Mouse (Mus musculus): Measurements from ENCODE around the gene Foxn2.
"Not testable (repeated sequence)": the region's sequence is repeated elsewhere in the genome, so short reads cannot be mapped to it uniquely, and the experiment has no call there.

The Foxn2 gene

DNA sequence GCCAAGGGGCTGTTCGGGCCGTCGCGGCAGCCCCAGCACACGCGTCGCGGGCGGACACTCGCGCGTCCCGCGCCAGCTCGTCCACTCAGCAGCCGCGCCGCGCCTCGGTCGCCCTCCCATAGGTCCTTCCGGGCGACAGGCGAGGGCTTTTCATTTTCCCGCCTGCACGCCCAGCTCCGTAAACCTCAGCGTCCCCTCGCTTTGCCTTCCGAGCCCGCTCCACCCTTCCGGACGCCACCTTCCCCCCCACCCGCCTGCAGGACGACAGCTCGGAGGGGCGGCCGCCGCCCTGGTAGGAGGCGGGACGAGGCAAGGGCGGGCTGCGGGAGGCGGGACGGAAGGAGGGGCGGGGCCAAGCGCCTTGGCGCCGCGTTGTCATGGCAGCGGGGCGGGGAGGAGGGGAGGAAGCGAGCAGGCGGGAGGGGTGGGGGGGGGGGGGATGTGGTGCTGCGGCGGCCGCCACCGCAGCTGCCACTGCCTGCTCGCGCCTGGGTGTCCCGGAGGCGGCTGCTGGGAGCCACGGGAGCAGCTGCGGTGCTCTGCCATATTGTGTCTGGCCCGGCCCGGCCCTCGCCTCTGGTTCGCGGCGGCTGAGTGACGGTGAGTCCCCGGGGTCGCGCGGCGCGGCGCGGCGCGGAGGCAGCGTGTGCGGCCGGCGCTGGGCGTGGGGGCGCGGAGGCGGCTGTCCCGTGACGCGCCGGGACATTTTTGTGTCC, at the start of gene Foxn2:
Gene Foxn2 (plus strand): TSS at position 427 of the 716 bp plus-strand sequence.
- DNase-seq (ENCODE audit: extremely low spot score) = peak; percentile 97

DNA sequence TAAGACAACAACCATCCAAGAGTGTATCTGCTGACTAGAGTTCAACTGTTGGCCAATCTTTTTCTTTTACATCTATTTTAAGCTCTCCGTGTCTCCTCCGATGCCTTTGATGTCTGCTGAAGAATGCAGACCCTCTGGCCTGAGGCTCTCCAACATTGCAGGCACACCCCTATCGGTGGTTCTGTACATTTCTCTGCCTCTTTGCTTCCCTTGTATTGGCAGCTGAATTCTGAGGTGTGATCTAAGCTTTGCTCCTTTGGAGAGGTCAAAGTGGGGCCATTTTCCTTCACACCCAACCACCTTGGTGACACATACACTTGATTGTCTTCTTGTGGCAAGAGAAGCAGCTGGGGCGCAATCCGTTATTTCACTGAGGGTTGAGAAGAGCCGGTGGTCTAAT, 43.0 kb upstream of the Foxn2 start:
- no peak for DNase-seq (ENCODE audit: extremely low spot score)

DNA sequence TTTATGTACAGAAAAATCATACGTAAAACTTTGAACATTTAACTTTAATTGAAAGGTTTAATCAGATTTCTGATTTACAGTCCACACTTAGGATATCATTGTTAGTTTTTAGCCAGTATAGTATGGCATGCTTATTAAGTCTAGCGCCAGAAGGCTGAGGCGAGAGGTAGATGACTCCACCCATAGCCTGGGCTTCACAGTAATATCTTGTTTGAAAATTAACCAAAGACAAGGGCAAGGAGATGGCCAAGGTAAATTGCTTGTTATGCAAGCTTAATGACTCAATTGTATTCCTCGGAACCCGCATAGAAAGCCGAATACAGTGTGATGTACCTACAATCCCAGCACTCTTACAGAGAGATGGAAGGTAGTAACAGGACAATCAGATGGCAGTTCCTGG, 42.4 kb upstream of the Foxn2 start:
- no peak for DNase-seq (ENCODE audit: extremely low spot score)

DNA sequence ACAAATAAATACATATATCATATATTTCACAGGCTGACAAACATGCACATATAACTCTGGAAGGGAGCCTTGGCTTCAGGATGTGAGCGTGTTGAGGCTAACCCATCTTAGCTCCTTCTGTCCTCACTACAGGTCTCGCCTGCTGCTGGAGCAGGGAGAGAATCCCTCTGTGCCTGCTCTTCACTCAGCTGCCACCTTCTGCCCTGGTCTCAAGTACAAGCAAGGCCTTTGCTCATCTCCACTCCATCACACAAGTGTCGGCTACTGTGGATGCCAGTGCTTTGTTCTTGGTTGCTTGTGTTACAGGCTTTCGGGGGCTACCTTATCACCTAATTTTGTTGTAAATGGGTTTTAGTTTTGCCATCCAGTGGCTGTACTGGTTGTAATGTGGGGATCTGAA, 41.7 kb upstream of the Foxn2 start:
- no peak for DNase-seq (ENCODE audit: extremely low spot score)

DNA sequence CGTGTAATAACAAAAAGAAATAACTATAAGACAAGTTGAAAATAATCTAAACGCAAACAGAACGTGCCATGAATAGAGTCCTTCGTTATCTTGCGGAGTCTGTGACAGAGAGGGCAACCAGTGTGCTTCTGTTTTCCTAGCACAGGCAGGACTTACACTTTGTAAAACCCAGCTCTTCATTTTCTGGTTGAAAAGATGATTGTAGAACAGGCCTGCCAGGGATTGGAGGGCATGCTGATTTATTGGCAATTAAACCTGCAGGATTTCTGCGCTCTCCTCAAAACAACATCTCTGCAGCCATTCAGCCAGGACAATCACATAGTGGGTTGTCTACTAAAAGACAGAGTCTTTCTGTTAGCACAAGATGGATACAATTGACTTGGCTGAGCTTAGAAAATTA, 40.4 kb upstream of the Foxn2 start:
- DNase-seq (ENCODE audit: extremely low spot score) = no peak

DNA sequence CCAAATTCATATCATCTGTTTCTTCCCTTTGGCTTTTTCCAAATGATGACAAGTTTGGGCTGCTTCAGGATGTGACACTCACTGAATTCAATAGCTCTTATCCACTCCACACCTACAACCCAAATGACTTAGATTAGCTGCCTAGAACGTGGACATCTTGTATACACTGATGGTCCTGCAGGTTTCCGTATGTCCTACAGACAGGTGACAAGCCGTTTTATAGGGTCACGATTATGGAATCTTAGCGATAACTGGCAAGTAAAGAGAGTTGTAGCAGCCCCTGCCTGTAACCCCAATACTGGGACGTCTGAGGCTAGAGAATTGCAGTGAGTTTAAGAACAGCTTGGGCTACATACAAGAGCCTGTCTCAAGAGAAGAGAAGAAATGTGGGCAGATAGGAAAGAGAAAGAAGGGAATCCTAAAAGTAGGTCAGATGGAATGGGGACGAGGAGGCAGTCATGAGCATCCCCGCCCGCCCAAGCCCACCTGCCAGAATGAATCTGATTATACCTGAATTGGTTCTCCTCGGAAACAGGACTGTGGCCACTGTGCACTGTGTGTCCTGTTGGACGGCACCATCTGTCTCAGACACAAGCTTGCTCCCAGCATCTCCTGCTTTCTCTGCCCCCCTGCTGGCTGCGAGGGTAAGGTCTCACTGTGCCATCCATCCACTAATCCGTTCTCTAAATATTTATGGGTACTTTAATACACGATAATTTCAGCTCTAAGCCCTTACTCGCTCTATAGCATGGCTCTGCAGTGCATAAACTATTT, 39.6 kb upstream of the Foxn2 start:
- DNase-seq (ENCODE audit: extremely low spot score) = no peak

DNA sequence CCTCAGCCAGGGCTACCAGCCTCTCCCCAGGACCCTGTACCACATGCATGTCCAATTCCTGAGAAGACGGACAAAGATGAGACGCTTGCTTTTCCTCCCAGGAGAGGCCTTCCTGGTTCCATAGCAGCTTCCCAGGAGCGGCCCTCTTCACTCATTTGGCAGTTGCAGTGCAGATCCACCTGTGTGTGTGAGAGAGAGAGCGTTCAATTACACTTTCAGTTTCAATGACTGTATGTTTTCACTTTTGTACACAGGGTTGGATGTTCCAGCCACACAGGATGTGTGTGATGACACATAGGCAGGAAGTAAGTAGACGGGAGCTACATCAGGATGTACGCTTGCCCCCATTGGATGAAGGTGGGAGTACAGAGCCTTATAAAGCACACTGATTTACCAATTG, 37.2 kb upstream of the Foxn2 start:
- no peak for DNase-seq (ENCODE audit: extremely low spot score)

DNA sequence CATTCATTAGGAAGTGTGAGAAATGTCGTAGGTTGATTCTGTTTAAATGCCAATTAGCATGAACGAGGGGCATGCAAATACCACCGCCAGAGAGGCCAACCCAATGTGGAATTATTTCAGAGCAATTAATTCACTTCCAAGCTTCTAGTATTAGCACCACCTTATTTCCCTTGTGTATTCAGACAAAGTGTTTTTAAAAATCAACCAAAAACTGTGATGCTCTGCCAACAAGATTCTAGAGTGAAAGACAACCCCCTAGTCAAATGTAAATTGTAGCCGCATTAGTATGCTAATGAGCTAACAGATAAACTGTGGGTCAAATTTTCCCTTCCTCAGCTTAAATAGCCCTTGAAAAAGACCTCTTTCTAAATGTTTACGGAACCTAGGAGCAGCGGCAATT, 36.0 kb upstream of the Foxn2 start:
- DNase-seq (ENCODE audit: extremely low spot score) = no peak

DNA sequence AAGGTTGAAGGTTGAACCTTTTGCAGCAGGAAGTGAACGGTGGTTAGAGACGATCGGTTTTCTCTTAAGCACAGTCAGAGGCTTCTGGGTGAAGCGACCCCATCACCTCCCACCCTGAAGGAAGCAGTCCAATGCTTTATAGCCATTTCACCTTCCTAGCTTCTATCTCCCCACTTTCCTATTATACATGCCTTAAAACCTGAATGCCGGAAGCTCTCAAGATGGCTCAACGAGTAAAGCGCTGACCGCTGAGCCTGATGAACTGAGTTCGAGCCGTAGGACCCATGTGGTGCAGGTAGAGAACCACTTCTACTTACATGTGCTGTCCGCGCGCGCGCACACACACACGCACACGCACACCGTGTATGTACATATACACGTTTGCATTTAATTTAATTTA, 35.4 kb upstream of the Foxn2 start:
- DNase-seq (ENCODE audit: extremely low spot score) = peak; percentile 22

DNA sequence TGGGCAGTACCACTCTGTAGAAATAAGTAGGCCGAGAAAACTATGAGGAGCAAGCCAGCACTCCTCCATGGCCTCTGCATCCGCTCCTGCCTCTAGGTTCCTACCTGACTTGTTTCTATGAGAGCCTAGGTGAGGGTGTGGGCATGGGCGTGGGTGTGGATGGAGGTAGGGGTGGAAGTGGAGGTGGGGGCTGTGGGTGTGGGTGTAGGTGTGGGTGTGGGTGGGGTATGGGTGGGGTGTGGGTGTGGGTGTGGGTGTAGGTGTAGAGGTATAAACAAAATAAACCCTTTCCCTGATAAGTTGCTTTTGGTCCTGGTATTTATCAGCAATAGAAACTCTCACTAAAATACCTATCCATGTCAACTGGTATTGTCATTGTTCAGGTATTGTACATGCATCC, 30.8 kb upstream of the Foxn2 start:
- DNase-seq (ENCODE audit: extremely low spot score) = no peak

DNA sequence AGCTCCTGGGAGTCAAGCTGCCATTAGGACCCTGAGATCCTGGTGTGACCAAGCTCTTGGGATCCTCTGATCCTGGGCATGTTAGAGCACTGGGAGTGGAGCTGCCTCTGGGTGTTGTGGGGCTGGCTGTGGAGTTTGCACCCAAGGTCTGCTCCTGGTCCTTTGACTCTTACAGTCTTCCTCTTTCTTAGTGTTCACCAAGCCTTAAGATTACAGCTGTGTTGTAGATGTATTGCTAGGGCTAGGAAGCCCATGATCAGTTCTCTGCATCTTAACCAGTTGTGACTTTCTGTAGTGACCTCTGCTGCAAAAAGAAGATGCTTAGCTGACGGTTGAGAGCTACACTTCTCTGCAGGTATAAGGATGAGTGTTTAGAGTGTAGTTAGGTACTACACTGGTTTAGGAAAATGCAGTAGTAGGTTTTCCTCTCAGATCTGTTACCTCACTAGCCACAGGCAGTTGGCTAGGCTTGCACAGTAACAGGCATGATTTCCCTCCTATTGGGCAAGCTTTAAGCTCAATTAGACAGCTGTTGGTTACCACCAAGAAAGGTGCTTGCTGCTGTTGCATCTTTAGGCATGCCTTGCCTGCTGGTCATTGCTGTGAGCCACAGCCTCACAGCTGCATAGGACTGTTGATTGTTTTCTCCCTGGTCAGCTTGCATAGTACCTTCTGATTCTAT, 27.2 kb upstream of the Foxn2 start:
- no peak for DNase-seq (ENCODE audit: extremely low spot score)

DNA sequence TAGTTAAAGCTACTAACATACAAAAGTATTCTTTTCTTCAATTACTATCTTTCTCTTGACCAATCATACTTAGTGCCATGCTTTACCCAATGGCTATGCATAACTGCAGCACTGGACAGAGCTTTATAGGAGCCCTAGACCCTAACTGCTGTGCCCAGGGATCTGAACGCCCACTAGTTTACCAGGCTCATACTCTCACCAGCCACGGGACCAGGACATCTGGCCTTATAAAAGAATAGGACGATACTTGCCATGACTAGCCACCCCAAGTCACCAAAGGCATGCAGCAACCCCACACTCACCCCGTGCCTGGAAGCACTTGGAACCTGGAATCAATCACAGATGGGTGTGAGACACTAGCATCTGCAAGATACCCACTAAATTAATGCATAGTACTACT, 20.1 kb upstream of the Foxn2 start:
- no peak for DNase-seq (ENCODE audit: extremely low spot score)

DNA sequence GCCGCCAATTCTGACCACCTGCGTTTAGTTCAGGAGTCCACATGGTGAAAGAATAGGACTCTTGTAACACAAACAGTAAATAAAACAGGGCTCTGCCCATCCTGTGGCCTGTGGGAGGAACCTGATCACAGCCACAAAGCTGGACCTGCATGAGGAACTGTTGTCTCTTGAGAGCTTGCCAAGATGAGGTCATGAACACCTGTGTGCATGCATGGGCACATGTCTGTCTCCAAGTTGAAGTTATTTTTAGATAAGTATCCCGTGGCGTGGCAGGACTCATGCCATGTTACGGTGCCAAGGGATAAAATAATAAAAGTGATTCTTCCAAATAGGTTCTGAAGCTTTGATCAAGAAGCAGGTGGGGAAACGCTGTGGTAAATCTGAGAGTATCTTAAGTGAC, 19.3 kb upstream of the Foxn2 start:
- no peak for DNase-seq (ENCODE audit: extremely low spot score)

DNA sequence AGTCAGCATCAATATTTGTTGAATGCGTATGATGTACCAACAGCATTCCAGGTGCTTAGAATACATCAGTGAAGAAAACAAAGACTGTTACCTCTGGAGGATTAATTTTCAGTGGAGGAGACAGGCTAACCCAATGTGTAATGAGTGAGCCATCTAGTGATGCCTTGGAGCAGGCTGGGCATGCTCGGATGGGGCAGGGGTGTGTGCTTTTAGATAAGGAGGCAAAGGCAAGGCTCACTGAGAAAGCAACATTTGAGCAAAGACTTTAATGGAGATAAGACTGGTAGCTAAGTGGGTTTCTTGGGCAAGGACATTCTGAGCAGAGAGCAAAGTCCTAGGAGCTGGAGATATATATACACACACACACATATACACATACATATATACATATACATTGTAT, 9.8 kb upstream of the Foxn2 start:
- DNase-seq (ENCODE audit: extremely low spot score) = no peak

DNA sequence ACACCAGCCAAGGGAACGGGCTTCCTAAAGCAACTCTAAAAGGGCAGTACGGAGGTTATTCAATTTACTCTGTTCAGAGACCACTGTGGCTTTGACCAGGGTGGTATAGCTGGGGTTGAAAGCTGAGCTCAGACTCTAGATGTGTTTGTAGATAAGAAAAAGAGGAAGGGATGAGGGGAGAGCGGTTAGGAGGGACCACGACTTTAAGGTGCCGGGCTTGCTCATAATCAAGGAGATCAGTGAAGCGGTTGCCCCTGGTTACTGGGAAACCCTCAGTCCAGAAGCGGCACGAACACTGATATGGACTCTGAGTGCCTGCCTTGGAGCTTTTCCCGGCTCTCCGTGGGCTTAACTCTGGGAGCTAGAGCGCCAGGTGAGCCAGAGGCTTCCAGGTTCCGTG, 9.0 kb upstream of the Foxn2 start:
- no peak for DNase-seq (ENCODE audit: extremely low spot score)

DNA sequence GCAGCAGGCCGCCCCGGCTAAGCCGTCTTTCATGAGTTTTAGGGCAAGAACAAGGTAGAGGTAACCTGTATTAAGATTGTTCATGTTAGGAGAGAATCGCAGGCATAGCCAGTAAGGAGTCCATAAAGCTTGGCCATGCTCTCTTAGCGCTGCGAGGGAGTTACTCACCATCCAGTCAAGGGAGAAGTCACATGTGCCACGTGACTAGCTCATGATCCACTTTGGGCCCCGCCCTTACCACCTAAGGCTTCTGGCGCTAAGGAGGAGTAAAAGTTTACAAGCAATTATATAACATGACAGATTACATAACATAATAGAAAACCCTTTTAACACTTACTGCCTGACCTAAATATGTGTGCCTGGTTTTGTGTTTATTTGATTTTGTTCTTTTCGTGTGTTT, 8.5 kb upstream of the Foxn2 start:
- DNase-seq (ENCODE audit: extremely low spot score) = no peak

DNA sequence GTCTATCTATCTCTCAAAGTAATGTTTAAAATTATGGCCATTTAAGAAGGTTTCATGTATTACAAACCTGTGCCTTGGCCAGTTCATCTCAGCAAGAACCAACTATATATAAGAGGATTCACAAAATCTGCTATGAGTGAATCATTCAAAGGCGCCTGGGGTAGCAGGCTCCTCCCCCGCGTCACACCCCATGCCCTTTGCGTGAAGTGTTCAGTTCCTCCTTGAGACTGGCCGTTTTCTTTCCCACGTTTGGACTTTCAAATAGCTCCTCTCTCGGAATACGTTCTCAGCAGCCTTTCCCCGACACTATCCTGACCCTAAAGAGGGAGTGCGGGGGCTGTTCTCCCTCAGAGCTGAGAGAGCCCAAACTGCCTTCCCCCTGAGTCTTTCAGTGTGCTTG, 5.2 kb upstream of the Foxn2 start:
- no peak for DNase-seq (ENCODE audit: extremely low spot score)

DNA sequence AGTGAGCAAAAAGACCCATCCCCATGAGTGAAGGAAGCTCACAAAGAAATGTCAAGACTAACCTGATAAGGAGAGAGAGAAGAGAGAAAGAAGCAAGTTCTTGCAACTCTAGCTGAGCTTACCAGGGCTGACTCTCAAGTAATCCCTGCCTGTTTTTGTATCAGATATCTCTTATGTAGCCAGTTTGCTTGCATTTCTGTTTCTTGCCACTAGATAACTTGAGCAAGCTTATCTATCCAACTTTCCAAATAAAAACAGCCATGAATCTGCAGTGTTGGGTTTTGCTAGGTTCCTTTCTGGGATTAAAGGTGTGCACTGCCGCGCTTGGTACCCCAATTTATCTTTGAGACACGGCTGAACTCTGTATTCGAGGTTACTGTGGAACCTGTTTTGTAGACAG, 4.2 kb upstream of the Foxn2 start:
- no peak for DNase-seq (ENCODE audit: extremely low spot score)

DNA sequence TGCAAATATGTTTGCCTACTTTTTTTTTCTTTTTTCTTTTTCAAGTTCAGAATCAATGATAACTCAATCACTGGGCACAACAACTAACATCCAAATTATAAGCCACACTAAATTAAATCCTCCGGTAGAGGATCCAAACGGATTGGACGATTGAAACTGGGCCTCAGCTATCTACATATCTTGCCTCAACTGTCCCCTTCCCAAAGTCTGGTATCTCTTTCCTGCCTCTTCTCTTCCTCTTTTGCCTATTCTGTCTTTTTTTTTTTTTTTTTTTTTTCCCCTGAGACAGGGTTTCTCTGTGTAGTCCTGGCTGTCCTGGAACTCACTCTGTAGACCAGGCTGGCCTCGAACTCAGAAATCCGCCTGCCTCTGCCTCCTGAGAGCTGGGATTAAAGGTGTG, 3.8 kb upstream of the Foxn2 start:
- not testable (repeated sequence) for DNase-seq (ENCODE audit: extremely low spot score)

DNA sequence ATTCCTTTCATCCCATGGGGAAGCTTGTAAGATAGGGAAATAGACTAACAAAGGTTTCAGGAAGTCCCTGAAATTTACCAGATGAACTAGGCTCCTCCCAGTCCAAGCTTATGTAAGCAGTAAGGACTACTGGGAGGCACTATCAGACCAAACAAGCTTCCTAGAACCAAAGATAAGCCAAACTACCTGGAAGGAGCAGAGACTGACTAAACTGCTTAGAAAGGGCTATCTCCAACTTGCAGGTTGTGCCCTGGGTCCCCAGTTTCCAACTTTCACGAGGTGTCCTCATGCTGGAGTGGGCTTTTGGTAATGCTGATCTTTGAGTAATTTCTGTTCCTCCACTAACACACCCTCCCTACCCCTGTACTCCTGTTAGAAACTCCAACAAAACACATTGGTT, 3.1 kb upstream of the Foxn2 start:
- no peak for DNase-seq (ENCODE audit: extremely low spot score)

DNA sequence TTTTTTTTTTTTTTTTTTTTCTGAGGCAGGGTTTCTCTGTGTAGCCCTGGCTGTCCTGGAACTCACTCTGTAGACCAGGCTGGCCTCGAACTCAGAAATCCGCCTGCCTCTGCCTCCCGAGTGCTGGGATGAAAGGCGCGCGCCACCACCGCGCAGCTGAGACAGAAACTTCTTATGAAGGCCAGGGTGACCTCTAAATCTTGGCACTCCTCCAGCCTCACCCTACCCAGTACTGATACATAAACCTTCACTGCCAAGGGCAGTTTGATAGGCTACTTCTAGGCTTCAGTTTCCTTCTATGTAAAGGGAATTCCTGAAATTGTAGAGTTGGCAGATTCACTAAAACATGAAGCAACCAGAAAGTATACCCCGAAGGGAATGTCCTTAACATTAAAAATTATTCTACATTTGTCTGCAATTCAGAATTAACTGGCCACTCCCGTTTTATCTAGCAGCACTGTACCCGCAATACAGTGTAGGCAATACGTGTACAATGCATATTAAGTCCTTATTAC, 918 bp upstream of the Foxn2 start:
- DNase-seq (ENCODE audit: extremely low spot score) = peak; percentile 4

DNA sequence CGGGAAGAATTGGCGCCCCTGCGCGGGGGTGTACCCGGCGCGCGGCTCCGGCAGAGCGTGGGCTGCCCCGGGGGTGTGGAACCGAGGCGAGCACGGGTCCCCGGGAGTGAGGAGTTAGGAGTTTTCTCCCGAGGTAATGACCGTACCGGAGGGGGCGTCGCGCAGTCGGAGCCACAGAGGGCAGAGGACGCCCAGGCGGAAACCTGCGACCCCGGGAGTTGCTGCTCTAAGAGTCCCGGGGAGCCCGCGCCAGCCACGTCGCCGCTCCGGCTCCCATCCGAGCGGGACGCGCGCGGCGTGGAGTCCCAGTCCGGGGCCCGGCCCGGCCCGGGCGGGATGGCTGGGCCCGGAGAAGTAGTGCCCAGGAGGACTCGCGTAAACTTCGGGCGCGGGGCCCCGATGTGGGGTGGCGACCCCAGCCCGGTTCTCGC, 505 bp downstream of the Foxn2 start:
- peak; percentile 74 for DNase-seq (ENCODE audit: extremely low spot score)

Data from embryo, embryonic 9.5 days (tissue).